Mouse (Mus musculus) hindbrain, embryonic 16.5 days (tissue): ENCODE results near the gene Intu. TPM values are rescaled to one million over a fixed set of nuclear protein-coding genes. Genes with fewer than 3 reads are reported as not detected.

ENCODE experiments used
- ATAC-seq: fragments of 200-750 bp; cut with Nextera tagmentation; 2 replicates; pipeline ENCODE4 v1.8.0; 2017; ENCODE audit warnings: moderate TSS enrichment, moderate library complexity
- H3K27ac ChIP-seq: fragments of 300-500 bp; sonication (generic); 2 replicates; pipeline ENCODE4 v1.5.1; 2014; ENCODE audit warnings: low read depth, mild to moderate bottlenecking, control low read depth, low read length, moderate library complexity
- H3K27me3 ChIP-seq: fragments of 300-500 bp; sonication (generic); replicated peaks from 2 replicates; pipeline ENCODE4 v1.6.1; 2014; ENCODE audit warnings: low read length; ENCODE audit not compliant: control insufficient read depth, insufficient read depth
- H3K36me3 ChIP-seq: fragments of 300-500 bp; sonication (generic); 2 replicates; pipeline ENCODE4 v1.6.1; 2014; ENCODE audit warnings: mild to moderate bottlenecking, low read length, moderate library complexity, mixed read lengths; ENCODE audit not compliant: control insufficient read depth, insufficient read depth
- H3K4me1 ChIP-seq: fragments of 300-500 bp; sonication (generic); 2 replicates; pipeline ENCODE4 v1.6.1; 2014; ENCODE audit warnings: low read depth, low read length; ENCODE audit not compliant: control insufficient read depth, insufficient read depth
- H3K4me2 ChIP-seq: fragments of 300-500 bp; sonication (generic); 2 replicates; pipeline ENCODE4 v1.6.1; 2014; ENCODE audit warnings: mild to moderate bottlenecking, low read length, control low read depth, moderate library complexity
- H3K4me3 ChIP-seq: fragments of 300-500 bp; sonication (generic); 2 replicates; pipeline ENCODE4 v1.5.1; 2014; ENCODE audit warnings: mild to moderate bottlenecking, low read length, control low read depth, moderate library complexity
- H3K9ac ChIP-seq: fragments of 300-500 bp; sonication (generic); 2 replicates; pipeline ENCODE4 v1.6.1; 2014; ENCODE audit warnings: low read depth, mild to moderate bottlenecking, control low read depth, low read length, moderate library complexity
- H3K9me3 ChIP-seq: fragments of 300-500 bp; sonication (generic); 2 replicates; pipeline ENCODE4 v1.6.1; 2014; ENCODE audit warnings: mild to moderate bottlenecking, low read length, moderate library complexity; ENCODE audit not compliant: control insufficient read depth
- WGBS: fragments of 180-500 bp; shearing (Covaris S2); extraction: QIAGEN DNeasy Blood & Tissue Kit; methylation state at CpG from one replicate; pipeline ENCODE4 v1.1.7; 2014; 5-methylcytosine and 5-hydroxymethylcytosine counted together
- polyA plus RNA-seq: library from polyadenylated mRNA; unstranded; fragments of >200 nt; fragmentation: Nextera tagmentation; extraction: Ambion mirVana; gene quantifications from 2 replicates; pipeline ENCODE4 v1.2.1, GENCODE M21; 2015

Gene Intu
- polyA plus RNA-seq, 1 experiment from 2014 or later, result 3.3 TPM

GRCm38 (mm10) chr3:40708655-40709054, 177.6 kb downstream of the Intu start, which contains the start of gene Slc25a31:
Gene Slc25a31 (plus strand): TSS chr3:40708855.
- Histone ChIP-seq H3K27ac (no peak within 1 kb of the TSS), H3K4me2 (no peak within 1 kb of the TSS), H3K4me3 (no peak within 1 kb of the TSS), H3K4me1 (no peaks in the 10 kb centered on the region), H3K27me3 (no peaks in the 10 kb centered on the region), H3K9me3 (peaks cover 2% of the 10 kb centered on the region; the same call in 1 of the 2 replicates), H3K36me3 (no peaks in the 10 kb centered on the region), H3K9ac (no peak within 1 kb of the TSS)
- no peak for ATAC-seq
- WGBS, result 92% methylated on average over 30 of the region's 30 CpGs

DNA sequence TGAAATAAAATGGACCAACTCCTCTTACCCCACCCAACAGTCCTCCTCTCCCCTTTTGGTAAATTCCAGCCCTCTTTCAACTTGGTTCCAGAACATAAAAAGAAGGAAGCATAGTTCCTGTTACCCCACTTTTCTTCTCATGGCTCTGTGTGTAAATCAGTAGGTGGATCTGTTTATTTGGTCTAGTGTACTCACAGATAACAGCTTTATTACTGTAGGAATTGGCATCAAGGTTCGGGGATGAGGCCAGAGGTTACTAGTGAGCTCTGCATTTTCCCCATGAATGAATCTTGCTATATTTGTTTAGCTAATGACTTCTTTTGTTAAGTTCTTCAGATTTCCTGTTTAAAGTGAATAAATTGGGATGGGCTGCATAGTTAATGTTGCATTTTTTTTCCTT, 185.0 kb downstream of the Intu start:
- no peaks in the 10 kb centered on the region for H3K36me3 ChIP-seq
- ATAC-seq, result no peak
- H3K4me2 ChIP-seq, result no peak overlapping the region
- H3K9me3 ChIP-seq, result no peaks in the 10 kb centered on the region
- H3K27me3 ChIP-seq, result no peaks in the 10 kb centered on the region
- H3K4me1 ChIP-seq, result no peaks in the 10 kb centered on the region
- 64% methylated on average over 1 of the region's 1 CpGs for WGBS
- H3K27ac ChIP-seq, result no peak overlapping the region
- no peak overlapping the region for H3K4me3 ChIP-seq
- no peak overlapping the region for H3K9ac ChIP-seq

DNA sequence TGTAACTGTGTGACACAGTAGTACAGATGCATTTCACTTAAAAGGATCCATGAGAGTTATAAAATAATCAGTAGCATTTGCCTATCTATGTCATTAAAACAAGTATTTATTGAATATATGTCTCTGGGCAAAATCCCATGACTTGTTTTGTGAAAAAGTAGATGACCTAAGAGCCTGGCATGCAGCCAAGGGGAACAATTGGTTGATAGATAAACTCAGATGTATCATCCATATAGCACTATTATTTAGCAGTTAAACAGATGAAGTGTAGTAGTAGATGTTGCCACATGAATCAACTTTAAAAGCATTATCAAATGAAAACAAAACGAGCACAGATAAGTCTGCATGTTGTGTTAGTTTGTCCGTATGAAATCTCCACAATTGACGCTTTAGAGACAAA, 187.9 kb downstream of the Intu start:
- Histone ChIP-seq H3K27ac (no peak overlapping the region), H3K4me3 (no peak overlapping the region), H3K4me1 (no peaks in the 10 kb centered on the region), H3K9ac (no peak overlapping the region), H3K9me3 (no peaks in the 10 kb centered on the region), H3K27me3 (no peaks in the 10 kb centered on the region), H3K36me3 (no peaks in the 10 kb centered on the region), H3K4me2 (no peak overlapping the region)
- ATAC-seq, result no peak
- WGBS, result 91% methylated on average over 3 of the region's 3 CpGs

- H3K4me3 ChIP-seq, result no peak overlapping the region
- no peak overlapping the region for H3K27ac ChIP-seq
- no peak overlapping the region for H3K9ac ChIP-seq
- no peak overlapping the region for H3K4me2 ChIP-seq
- H3K36me3 ChIP-seq, result no peaks in the 10 kb centered on the region
- H3K27me3 ChIP-seq, result no peaks in the 10 kb centered on the region
- no peaks in the 10 kb centered on the region for H3K4me1 ChIP-seq
- no peaks in the 10 kb centered on the region for H3K9me3 ChIP-seq
- 90% methylated on average over 6 of the region's 6 CpGs for WGBS
- no peak for ATAC-seq
Observed at GRCm38 (mm10) chr3:40738381-40738912, 207.4 kb downstream of the Intu start.

- Histone ChIP-seq H3K4me3 (peak within 1 kb of the TSS; percentile 68), H3K4me2 (peak within 1 kb of the TSS; percentile 94), H3K27ac (peak within 1 kb of the TSS; percentile 94), H3K9me3 (no peaks in the 10 kb centered on the region), H3K27me3 (no peaks in the 10 kb centered on the region), H3K9ac (peak within 1 kb of the TSS; percentile 87), H3K36me3 (no peaks in the 10 kb centered on the region), H3K4me1 (peaks cover 11% of the 10 kb centered on the region)
- ATAC-seq, result no peak
- 16% methylated on average over 16 of the region's 16 CpGs for WGBS
Observed at GRCm38 (mm10) chr3:40744024-40744835, 213.1 kb downstream of the Intu start, which contains the start of gene Hspa4l. Gene Hspa4l (plus strand): TSS chr3:40744495.

GRCm38 (mm10) chr3:40744836-40745660, 214.0 kb downstream of the Intu start:
- Histone ChIP-seq H3K36me3 (no peaks in the 10 kb centered on the region), H3K9me3 (no peaks in the 10 kb centered on the region), H3K27ac (peak overlapping the region; percentile 94), H3K9ac (peak overlapping the region; percentile 87), H3K4me3 (peak overlapping the region; percentile 68), H3K4me2 (peak overlapping the region; percentile 94), H3K4me1 (peaks cover 11% of the 10 kb centered on the region), H3K27me3 (no peaks in the 10 kb centered on the region)
- ATAC-seq, result peak; percentile 98
- WGBS, result 0% methylated on average over 40 of the region's 93 CpGs

DNA sequence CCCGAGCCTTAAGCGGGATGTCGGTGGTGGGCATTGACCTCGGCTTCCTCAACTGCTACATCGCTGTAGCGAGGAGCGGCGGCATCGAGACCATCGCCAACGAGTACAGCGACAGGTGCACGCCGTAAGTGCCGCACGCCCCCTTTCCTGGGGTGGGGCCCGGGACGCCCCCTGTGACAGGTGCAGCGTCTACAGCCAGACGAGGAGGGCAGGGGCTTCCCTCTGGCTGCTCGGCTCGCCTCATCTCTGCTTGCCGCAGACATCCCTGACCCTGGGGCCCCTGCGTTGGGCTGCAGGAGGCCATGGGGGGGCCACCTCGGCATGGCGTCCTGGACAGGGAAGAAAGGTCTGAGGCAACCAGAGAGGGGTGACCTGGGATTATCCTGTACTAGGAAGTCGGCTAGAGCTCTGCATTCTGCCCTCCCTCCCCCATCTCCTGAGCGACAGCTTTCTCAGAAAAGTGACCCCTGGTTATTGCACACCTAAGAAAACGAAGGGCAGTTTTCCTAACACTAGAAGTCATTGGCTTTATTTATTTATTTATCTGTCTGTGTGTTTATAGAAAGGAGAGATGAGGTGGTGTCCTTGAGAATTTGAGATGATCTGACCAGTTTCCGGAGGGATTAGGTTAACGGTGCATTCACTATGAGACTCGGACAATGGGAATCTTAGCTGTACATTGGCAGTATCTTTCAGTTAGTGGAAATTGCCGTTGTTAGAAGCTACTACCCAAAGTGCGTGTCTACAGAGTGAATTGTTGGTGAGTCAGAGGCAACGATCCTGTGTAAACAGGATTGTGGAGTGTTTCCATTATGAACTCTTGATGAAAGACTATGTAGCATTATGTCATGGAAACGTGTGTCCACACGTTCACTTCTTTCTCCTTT, 214.8 kb downstream of the Intu start:
- no peaks in the 10 kb centered on the region for H3K36me3 ChIP-seq
- H3K27me3 ChIP-seq, result no peaks in the 10 kb centered on the region
- H3K4me3 ChIP-seq, result peak overlapping the region; percentile 68
- 1% methylated on average over 37 of the region's 37 CpGs for WGBS
- H3K4me2 ChIP-seq, result peak overlapping the region; percentile 94
- H3K4me1 ChIP-seq, result peaks cover 11% of the 10 kb centered on the region
- no peak; the same call in 1 of the 2 replicates for ATAC-seq
- no peaks in the 10 kb centered on the region for H3K9me3 ChIP-seq
- peak overlapping the region; percentile 94 for H3K27ac ChIP-seq
- peak overlapping the region; percentile 87 for H3K9ac ChIP-seq
